Mouse (Mus musculus) thymus, adult 2 months (tissue): Measurements from ENCODE around the gene Baiap2.

Source experiments
- CTCF ChIP-seq: fragments of 200-500 bp; IDR thresholded peaks from 2 replicates; pipeline ENCODE4 v1.5.1; 2012; ENCODE audit warnings: mild to moderate bottlenecking, control low read depth, low read length, moderate library complexity, borderline replicate concordance; ENCODE audit not compliant: control insufficient read depth, poor library complexity, insufficient read depth; ENCODE audit errors: extremely low read depth
- POLR2A ChIP-seq: fragments of 200-500 bp; IDR thresholded peaks from 2 replicates; pipeline ENCODE4 v1.6.1; 2012; ENCODE audit warnings: mild to moderate bottlenecking, low read length, control low read depth, moderate library complexity; ENCODE audit not compliant: control insufficient read depth, poor library complexity, insufficient read depth; ENCODE audit errors: extremely low read depth

GRCm38 (mm10) chr11:120039581-120039980 is 97.0 kb downstream of the Baiap2 start:
- TF ChIP-seq CTCF (no peak), POLR2A (no peak)
